Mouse (Mus musculus): ENCODE data around the gene Asf1a. TPM values are rescaled to one million over a fixed set of nuclear protein-coding genes. Genes with fewer than 3 reads are reported as not detected.
A peak's percentile ranks its signal among the peaks of the same experiment; 100 is the strongest.
"Not testable (repeated sequence)": the region's sequence is repeated elsewhere in the genome, so short reads cannot be mapped to it uniquely, and the experiment has no call there.

Gene Asf1a
- polyA plus RNA-seq, 1 experiment, result 6.2 TPM

DNA sequence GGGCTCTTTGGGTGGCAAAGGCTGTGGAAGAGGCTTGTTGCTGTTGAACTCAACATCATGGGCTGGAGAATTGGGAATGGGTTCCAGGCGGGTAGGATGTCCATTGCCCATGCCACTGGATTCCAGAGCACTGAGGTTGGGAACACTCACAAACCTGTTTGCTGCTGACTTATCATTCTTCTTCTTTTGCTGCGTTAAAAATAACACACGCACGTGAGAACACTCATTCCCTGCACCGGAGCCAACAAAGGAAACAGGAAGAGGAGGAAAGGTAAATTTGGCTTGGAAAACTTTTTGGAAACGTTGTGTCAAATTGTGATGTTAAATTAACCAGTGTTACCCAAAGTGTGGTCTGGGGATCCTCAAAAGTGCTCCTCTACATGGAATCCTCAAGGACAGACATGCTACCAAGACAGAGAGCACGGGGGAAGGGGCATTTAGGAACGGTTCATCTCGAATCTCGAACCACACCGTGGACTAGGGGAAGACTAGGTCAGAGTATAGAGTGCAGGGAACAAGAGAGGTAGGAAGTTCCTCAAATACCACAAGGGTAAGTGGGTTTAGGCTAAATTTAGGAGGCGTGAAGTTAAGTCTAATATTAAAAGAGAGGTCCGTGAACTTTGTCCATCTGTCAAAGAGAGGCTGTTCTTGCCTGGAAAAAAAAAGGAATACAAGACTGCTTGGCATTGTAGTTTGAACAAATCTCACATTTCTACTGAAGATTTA lies 38.9 kb downstream of the Asf1a start:
- Histone ChIP-seq H3K4me3 (ENCODE audit: insufficient read depth, low read depth, low read length) (no peak overlapping the region), H3K27ac (ENCODE audit: insufficient read depth, low read depth, low read length) (peak overlapping the region; percentile 5; the same call in 1 of the 2 replicates), H3K27me3 (replicated peaks; ENCODE audit: control insufficient read depth, insufficient read depth, low read length) (no peaks in the 10 kb centered on the region), H3K36me3 (ENCODE audit: control insufficient read depth, insufficient read depth, low read length) (no peaks in the 10 kb centered on the region), H3K4me1 (ENCODE audit: control insufficient read depth, insufficient read depth, low read length) (peaks cover 6% of the 10 kb centered on the region; the same call in 1 of the 2 replicates)
- peak; percentile 79 for DNase-seq
- no peak for TF ChIP-seq CTCF (conservative IDR thresholded peaks at IDR 0.05; ENCODE audit: insufficient read depth, insufficient read length, low read depth, low read length)
- TF ChIP-seq POLR2A (IDR thresholded peaks at IDR 0.05; ENCODE audit: low read depth, low read length), result no peak
- WGBS, result 38% methylated on average over 13 of the region's 13 CpGs

- H3K27ac ChIP-seq (ENCODE audit: insufficient read depth, low read depth, low read length), result no peak overlapping the region
- DNase-seq, result peak; percentile 38
- 0 out of 2 replicates have a peak, but pooled peaks have one; percentile 18 for TF ChIP-seq CTCF (conservative IDR thresholded peaks at IDR 0.05; ENCODE audit: insufficient read depth, insufficient read length, low read depth, low read length)
- TF ChIP-seq POLR2A (IDR thresholded peaks at IDR 0.05; ENCODE audit: low read depth, low read length), result no peak
These were observed 45.0 kb downstream of the Asf1a start for GRCm38 (mm10) chr10:53641507-53641906.

GRCm38 (mm10) chr10:53650683-53651082 lies 54.1 kb downstream of the Asf1a start:
- H3K36me3 ChIP-seq (ENCODE audit: control insufficient read depth, insufficient read depth, low read length), result peaks cover 1% of the 10 kb centered on the region
- no peaks in the 10 kb centered on the region for H3K27me3 ChIP-seq (replicated peaks; ENCODE audit: control insufficient read depth, insufficient read depth, low read length)
- TF ChIP-seq POLR2A (IDR thresholded peaks at IDR 0.05; ENCODE audit: low read depth, low read length), result no peak
- no peak for TF ChIP-seq CTCF (conservative IDR thresholded peaks at IDR 0.05; ENCODE audit: insufficient read depth, insufficient read length, low read depth, low read length)
- WGBS, result 83% methylated on average over 2 of the region's 2 CpGs
- H3K27ac ChIP-seq (ENCODE audit: insufficient read depth, low read depth, low read length), result no peak overlapping the region
- no peak for DNase-seq
- H3K4me3 ChIP-seq (ENCODE audit: insufficient read depth, low read depth, low read length), result no peak overlapping the region
- H3K4me1 ChIP-seq (ENCODE audit: control insufficient read depth, insufficient read depth, low read length), result no peaks in the 10 kb centered on the region

More at GRCm38 (mm10) chr10:53641507-53641906, 45.0 kb downstream of the Asf1a start:
- no peaks in the 10 kb centered on the region for H3K4me1 ChIP-seq (ENCODE audit: control insufficient read depth, insufficient read depth, low read length)
- no peak overlapping the region for H3K4me3 ChIP-seq (ENCODE audit: insufficient read depth, low read depth, low read length)
- no peaks in the 10 kb centered on the region for H3K27me3 ChIP-seq (replicated peaks; ENCODE audit: control insufficient read depth, insufficient read depth, low read length)
- H3K36me3 ChIP-seq (ENCODE audit: control insufficient read depth, insufficient read depth, low read length), result no peaks in the 10 kb centered on the region

DNA sequence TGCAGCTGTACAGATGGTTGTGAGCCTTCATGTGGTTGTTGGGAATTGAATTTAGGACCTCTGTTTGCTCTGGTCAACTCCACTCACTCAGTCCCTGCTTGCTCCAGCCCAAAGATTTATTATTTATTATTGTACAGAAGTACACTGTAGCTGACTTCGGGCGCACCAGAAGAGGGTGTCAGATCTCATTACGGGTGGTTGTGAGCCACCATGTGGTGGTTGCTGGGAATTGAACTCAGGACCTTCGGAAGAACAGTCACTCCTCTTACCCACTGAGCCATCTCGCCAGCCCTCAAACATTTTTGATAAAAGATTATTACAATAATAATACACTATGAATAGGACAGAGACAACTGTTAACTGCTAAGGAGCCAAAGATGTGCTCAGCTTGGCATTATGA lies 57.7 kb downstream of the Asf1a start:
- WGBS, result 62% methylated on average over 5 of the region's 5 CpGs

More for the DNA sequence above, 57.7 kb downstream of the Asf1a start:
- not testable (repeated sequence) for H3K4me1 ChIP-seq (ENCODE audit: control insufficient read depth, insufficient read depth, low read length); H3K4me3 ChIP-seq (ENCODE audit: insufficient read depth, low read depth, low read length); H3K27ac ChIP-seq (ENCODE audit: insufficient read depth, low read depth, low read length); H3K27me3 ChIP-seq (replicated peaks; ENCODE audit: control insufficient read depth, insufficient read depth, low read length); H3K36me3 ChIP-seq (ENCODE audit: control insufficient read depth, insufficient read depth, low read length)
- DNase-seq, result peak; percentile 19
- TF ChIP-seq CTCF (conservative IDR thresholded peaks at IDR 0.05; ENCODE audit: insufficient read depth, insufficient read length, low read depth, low read length), result peak; percentile 28

Other genes starting within 250 kb of the Asf1a start
- gene Cep85l, start 216.8 kb upstream of the Asf1a start, polyA plus RNA-seq (2012; rRNA removed), result 1.7 and 2.3 TPM in 2 replicates
- gene Mcm9, start 33.7 kb downstream of the Asf1a start, polyA plus RNA-seq (2012; rRNA removed), result 2.9 and 3.1 TPM in 2 replicates
- 3.7 and 3.9 TPM in 2 replicates for gene Fam184a, start 154.4 kb downstream of the Asf1a start, polyA plus RNA-seq (2012; rRNA removed)